Mouse (Mus musculus) neutrophil, adult 5-6 weeks (primary cell): Measurements from ENCODE around the gene Gm11985. TPM values are rescaled to one million over a fixed set of nuclear protein-coding genes. Genes with fewer than 3 reads are reported as not detected.

Experiments
- ATAC-seq: fragments of 151-379, 151-347 bp; 2 replicates; pipeline ENCODE4 v1.8.0; 2017; ENCODE audit warnings: mild to moderate bottlenecking, moderate TSS enrichment; ENCODE audit not compliant: insufficient number of reproducible peaks, poor library complexity, low FRiP score, severe bottlenecking; ENCODE audit errors: extremely low read depth
- total RNA-seq: library from RNA; stranded (forward); fragments of 200-1000 nt; gene quantifications from 2 replicates; pipeline ENCODE4 v1.2.3, GENCODE M21; 2017

Gene Gm11985
- total RNA-seq, 1 experiment from 2014 or later: not detected

- ATAC-seq: no peak
Measured at GRCm38 (mm10) chr11:7164416-7164815, 24.0 kb downstream of the Gm11985 start.

DNA sequence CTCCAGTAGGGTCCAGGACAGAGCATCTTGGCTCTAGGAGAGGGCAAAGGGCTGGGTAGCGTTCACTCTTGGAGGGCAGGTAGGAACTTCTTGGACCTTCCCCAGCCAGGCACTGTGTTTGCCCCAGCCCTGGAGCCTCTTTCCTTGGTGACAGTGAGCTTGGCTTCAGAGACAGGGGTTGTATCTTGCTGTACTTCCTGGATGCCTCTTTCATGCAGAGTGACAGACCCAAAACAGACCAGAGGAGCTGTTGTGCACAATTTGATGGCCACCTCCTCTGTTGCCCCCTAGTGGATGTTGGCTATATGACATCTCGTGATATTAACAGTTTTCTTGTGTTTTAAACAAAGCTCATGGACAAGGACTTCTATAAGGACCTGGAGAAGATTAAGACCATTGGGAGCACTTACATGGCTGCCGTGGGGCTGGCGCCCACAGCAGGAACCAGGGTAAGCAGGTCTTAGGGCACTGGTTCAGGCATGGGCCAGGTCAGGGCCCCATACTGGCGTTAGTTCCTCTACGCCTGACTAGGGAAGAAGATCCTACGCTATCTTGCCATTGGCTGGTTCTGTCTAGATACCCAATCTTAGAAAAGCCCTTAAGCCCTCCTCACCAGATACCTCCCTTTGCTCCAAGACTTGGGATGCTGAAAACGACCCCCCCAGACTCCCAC, 26.7 kb downstream of the Gm11985 start:
- no peak for ATAC-seq

DNA sequence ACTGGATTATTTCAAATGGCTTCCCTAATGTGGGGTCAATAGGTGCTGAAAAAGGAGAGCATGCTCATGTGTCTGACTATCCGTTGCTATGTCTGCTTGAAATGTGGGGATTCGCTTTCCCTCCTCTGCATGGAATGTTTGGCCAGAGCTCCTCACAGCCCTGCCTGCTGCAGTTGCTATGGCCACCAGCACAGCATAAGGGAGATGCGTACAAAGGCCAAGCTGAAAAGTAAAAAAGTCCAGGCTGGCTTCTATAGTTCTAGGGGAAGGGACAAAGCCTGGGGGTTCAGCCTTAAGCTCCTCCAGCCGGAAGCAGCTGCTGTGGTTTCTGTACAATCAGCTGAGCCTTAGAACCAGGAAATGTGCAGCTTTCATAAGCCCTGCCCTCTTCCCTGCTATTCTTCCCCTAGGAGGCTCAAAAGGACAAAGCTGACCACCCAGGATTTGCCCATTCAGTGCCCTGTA, 27.7 kb downstream of the Gm11985 start:
- ATAC-seq: no peak

DNA sequence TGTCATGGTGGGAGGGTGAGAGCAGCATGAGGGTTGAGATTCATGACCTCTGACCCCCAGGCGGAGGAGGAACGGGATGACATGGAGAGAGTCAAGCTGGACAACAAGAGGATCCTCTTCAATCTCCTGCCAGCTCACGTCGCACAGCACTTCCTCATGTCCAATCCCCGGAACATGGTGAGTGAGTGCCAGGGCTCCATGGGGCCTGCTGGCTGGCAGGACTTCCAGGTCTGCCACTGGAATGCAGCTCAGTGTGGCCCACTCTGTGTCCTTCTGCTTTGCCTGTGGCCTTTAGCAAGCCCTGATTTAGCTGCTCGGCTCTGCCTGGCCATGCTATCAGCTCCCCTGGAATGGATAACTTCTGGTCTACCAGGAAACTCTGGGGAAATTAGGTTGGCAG, 28.2 kb downstream of the Gm11985 start:
- ATAC-seq: no peak

DNA sequence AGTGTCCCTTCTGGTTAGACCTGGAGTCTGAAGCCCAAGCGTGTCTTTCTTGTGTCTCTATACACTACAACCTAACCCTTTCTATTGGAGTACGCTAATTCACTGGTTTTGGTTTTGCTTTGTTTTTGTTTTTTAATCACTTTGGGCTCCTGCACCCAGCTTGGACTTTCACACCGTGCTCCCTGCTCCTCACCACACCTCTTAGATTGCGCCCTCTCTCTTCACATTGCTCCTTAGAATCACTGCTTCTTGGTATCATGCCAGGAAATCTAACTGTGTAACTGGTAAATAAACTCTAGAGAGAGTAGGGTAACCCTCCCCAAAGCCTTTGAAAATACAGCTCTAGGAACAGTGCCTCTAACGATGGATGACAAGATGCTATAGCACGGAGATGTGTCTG, 30.2 kb downstream of the Gm11985 start:
- ATAC-seq: no peak

DNA sequence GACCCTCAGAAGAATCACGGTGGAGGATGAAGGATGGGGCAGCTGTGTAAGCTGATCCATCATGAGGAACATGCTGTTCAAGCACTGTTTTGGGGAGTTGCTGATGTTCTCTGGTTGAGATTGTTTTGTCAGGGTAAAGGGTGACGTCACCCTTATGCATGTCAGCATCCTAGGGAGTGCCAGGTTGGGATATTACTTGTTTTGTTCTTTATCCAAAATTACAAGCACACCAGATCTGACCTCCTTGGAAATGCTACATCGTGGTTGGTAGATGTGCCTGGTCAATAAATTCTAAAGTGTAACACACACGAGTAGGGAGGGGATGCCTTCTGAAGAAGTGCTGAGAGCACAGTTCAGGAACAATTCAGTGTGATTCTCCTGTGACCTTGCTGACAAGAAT, 31.9 kb downstream of the Gm11985 start:
- ATAC-seq: no peak

DNA sequence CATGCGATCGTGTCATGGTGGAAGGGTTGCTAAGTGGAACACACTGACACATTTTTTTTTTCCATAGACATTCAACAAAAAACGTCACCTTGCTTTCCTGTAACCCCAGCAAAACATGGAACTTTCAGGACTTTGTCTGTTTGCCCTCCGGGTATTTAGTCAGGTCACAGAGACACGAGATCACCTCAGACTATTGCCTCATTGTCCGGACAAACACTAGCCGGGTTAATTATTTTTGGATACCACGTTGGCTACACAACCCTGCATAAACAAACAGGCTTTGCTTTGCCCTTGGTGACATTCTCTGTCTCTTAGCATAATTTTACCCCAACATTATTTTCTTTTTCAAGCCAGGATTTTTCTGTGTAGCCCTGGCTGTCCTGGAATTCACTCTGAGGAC, 35.3 kb downstream of the Gm11985 start:
- no peak for ATAC-seq

DNA sequence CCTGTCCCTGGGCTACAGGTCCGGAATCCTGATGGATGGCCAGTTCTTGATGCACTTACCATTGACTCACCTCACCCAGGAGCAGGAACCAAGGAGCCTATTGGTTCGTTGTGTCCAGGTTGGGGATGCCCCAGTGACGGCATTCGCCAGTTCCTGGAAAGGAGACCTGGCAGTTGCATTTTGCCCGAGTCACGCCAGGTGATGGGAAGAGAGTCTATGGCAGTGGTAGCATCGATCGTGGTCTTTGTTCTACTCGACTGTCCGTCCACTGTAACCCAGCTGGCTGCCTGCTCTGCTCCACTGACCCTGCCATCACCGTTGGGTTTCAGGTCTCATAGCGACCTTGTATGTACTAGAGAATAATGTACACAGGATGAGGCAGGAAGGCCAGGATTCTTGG, 36.0 kb downstream of the Gm11985 start:
- no peak for ATAC-seq

DNA sequence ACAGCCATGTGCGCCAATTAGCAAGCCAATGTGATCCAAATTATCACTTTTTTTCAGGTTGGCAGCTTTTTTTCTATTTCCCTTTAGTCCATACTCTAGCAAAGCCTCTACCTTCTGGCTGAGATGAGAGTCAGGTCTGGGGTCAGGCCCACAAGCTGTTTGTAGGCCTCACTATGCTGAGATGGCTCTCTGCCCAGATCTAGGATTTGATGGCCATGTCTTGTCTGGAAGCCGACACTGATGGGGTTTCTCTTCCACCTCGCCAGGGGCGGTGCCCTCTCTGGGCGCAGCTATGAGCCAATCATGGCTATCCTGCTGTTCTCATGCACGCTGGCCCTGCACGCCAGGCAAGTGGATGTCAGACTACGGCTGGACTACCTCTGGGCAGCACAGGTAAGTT, 37.9 kb downstream of the Gm11985 start:
- ATAC-seq: no peak

DNA sequence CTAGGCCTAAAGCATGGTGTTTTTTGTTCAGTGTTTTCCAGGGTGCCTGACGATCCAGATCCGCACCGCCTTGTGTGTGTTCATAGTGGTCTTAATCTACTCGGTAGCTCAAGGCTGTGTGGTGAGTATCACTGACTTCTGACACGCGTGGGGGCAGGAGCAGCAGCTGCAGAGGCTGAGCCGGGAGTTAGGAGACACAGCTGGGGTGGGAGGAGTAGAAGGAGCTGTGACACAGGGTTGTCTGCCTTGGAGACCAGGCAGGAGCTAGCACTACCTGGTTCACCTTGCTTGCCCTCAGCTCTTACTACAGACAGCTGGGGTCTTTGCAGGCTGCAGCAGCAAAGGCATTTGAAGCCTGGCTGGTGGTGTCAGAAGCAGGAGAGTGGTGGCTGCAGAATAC, 38.9 kb downstream of the Gm11985 start:
- no peak for ATAC-seq

GRCm38 (mm10) chr11:7147945-7148344, 40.4 kb downstream of the Gm11985 start:
- no peak for ATAC-seq

DNA sequence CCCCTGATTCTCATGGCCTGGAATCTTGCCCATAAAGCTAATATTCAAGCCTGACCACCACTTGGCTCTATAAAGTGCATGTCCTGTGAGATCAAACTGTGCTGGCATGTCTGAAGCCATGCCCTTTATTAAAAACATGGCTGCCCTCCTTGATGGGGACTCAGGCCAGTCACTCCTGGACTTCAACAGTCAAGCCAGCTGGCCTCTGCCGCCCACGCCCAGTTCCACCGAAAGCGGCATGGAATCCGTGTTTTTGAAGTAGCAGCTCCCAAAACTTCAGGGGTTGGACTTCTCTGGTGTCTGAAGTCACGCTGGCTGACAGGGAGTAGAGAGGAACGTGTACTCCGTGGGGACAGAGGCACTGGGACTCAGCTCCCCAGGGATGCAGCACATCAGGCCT, 40.8 kb downstream of the Gm11985 start:
- ATAC-seq: no peak

DNA sequence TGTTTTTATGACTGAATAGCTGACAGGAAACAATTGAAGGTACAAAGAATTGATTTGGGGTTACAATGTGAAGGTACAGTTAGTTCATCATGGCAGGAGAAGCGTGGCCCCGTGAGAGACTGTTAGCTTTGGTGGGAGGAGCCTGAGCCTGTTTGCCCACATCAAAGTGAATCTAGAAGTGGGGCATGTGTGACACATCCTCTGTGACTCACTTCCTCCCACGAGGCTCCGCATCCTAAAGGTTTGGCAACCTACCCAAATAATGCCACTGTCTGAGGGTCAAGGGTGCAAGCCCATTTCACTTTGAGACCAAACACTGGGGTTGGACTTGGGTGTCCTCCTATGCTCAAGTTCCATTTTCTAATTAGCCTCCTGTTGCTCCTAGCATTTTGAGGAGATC, 43.1 kb downstream of the Gm11985 start:
- ATAC-seq: 0 out of 2 replicates have a peak, but pooled peaks have one; percentile 27

- ATAC-seq: no peak
Measured at GRCm38 (mm10) chr11:7144369-7144768, 44.0 kb downstream of the Gm11985 start.

DNA sequence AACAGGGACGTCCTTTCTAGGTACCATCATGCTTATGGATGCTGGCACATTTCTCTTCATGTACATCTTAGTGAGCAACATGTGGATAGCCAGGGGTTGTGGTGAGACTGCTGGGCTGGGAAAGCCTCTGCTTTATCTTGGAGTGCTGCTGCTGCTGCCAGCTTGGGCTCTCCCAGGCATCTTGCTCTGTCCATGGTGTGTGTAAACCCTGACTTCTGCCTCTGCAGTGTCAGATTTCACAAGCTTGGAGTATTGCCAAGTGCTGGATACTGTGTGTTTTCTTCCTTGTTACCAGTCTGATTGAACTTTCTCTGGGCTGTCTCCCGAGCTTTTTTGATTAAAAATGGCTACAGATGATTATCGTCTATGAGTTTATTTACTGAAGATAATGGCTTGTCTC, 45.6 kb downstream of the Gm11985 start:
- ATAC-seq: no peak

- no peak for ATAC-seq
Measured at GRCm38 (mm10) chr11:7140449-7140848, 47.9 kb downstream of the Gm11985 start.

DNA sequence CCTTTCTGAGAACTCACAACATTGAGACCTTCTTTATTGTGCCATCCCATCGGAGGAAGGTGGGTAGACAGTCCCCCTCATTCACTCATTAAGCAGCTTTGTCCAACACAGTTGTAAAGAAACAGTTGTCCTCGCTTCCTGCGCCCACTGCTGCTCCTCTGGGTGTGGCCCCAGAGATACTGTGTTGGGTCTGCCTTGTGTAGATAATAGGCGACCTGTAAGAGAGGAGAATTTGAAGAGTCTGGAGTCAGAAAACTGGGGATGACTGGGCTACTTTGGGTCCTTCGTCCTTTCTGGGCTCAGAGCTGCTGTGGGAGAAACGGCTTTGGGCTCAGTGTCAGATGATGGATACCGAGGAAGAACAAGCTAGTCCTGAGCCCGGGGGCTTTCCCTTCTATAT, 50.0 kb downstream of the Gm11985 start:
- ATAC-seq: no peak

GRCm38 (mm10) chr11:7136246-7136855, 52.0 kb downstream of the Gm11985 start:
- no peak for ATAC-seq

- ATAC-seq: no peak
Measured at GRCm38 (mm10) chr11:7135763-7136162, 52.6 kb downstream of the Gm11985 start.

DNA sequence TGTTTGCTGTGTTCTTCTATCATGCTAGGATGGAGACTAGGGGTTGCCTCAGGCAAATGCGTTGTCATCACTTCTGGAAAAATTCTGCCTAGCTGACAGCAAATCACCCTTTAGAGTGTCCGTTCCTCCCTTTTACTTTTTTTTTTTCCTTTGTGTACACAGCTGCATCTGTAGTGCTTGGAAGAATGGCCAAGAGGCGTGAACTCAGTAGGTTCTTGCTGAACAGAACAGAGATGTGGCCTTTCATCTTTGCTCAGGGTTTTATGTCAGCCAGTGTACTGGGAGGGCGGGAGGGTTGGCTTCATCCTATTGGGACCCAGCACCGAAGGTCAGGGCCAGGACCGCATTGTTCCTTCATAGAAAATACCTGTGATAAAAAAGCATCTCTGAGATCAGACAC, 53.1 kb downstream of the Gm11985 start:
- no peak for ATAC-seq

DNA sequence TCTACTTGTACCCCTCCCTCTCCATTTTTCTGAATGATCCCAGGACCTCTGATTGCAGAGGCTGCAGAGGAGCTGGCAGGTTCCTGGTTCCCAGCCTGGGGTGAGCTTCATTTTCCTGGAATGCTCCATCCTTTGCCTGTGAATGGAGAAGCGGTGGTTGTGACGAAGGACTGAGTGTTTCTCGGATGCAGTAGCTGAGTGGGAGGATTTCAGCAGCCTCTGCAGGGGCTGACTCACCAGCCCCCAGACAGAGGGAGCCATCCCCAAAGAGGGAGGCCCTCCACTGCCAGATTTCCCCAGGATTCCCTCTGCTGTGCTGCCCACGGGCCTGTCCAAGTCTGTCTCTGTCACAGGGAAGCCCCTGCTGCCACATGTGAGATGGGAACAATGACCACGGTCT, 54.0 kb downstream of the Gm11985 start:
- no peak for ATAC-seq
